Mouse (Mus musculus): ENCODE results near the gene Lifr. TPM values are rescaled to one million over a fixed set of nuclear protein-coding genes. Genes with fewer than 3 reads are reported as not detected.

The Lifr gene
- polyA plus RNA-seq, 1 experiment from 2014 or later = 2.0 TPM

GRCm38 (mm10) chr15:7242161-7242850, 151.9 kb downstream of the Lifr start:
- Histone ChIP-seq H3K27ac (no peak overlapping the region), H3K79me2 (ENCODE audit: inconsistent target) (no peaks in the 10 kb centered on the region), H3K4me3 (ENCODE audit: inconsistent target) (no peak overlapping the region), H3K36me3 (ENCODE audit: inconsistent target) (no peaks in the 10 kb centered on the region)
- WGBS (ENCODE audit: missing documents) = 40% methylated on average over 15 of the region's 15 CpGs

Other genes starting within 250 kb of the Lifr start
- 0.06 TPM in 1 of 3 replicates, not detected in the others for gene Osmr, start 215.6 kb upstream of the Lifr start, polyA plus RNA-seq (2018)